Mouse (Mus musculus) Patski (cell line): ENCODE measurements around the gene Ywhah. TPM values are rescaled to one million over a fixed set of nuclear protein-coding genes. Genes with fewer than 3 reads are reported as not detected.

Experiments used
- ATAC-seq: fragments of 100-300 bp; one replicate; pipeline ENCODE4 v1.8.0; 2021
- CTCF ChIA-PET: fragments of 350-600 bp; sonication (Branson Sonifier 250); formaldehyde crosslinking; loops from one replicate; lab custom pipeline; 2022; ENCODE audit warnings: inconsistent platforms; lab: Charles Lee
- POLR2A ChIA-PET: fragments of 350-600 bp; sonication (Branson Sonifier 250); formaldehyde crosslinking; loops from one replicate; lab custom pipeline; 2022; ENCODE audit warnings: antibody characterized with exemption, inconsistent platforms; lab: Charles Lee
- DNase-seq: peaks from one replicate; pipeline ENCODE4 v3.0.0-alpha.2; 2011; ENCODE audit warnings: low read depth, low spot score
- H3K27me3 ChIP-seq: fragments of 371-371 bp; one replicate; pipeline ENCODE4 v1.5.1; 2021
- CTCF ChIP-seq: fragments of 100-300 bp; IDR thresholded peaks from one replicate; pipeline ENCODE4 v1.5.1; 2021
- in situ Hi-C: fragments of 300-500 bp; cut with MboI; formaldehyde crosslinking; loops from 3 replicates; pipeline ENCODE4 v1.11.1; 2018; ENCODE audit warnings: low pct_unique_long_range_greater_than_20kb, mixed read lengths
- polyA plus RNA-seq: library from polyadenylated mRNA; unstranded; gene quantifications from one replicate; pipeline ENCODE4 v1.2.3, GENCODE M21; 2021

Ywhah gene
- 296 TPM for polyA plus RNA-seq

DNA sequence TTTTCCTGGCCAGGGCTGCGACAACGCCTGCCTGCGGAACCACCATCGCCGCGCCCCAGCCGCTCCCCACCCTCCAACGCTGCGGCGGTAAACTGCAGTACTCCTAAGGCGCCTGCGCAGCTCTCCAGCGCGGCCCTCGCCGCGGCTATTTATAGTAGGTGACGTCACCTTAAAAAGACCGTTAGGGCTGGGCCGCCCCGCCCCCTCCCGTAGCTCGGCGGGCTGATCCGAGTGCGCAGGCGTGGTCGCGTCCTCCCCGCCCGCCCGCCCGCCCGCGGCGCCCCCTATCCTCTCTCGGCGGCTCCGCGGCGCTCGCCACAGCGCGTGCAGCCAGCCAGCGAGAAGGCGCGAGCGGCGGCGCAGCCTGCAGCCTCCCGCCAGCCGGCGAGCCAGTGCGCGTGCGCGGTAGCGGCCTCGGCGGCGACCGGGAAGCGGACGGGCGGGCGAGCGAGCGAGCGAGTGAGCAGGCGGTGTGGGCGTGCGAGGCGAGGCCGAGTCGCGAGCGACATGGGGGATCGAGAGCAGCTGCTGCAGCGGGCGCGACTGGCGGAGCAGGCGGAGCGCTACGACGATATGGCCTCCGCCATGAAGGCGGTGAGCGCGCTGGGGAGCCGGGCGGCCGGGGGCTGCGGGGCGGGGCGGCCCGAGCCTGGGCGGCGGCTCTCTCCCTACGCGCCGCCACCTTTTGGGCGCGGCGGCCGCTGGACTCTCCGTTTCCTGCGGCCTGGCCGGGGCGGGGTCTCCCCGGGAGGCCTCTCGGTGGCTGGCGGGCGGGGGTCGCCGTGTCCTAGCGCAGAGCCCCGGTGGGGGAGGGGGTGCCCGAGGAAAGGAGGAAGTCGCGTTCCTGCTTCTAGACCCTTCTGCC, at the start of gene Ywhah:
Gene Ywhah (plus strand): TSS at position 256 of the 865 bp plus-strand sequence.
- CTCF ChIA-PET = interaction anchor here (0.9 to 4.8 kb wide), 5 partner anchors 9 to 89 kb away, joined by 3 to 26 read pairs (median 20); no protein-coding TSS in a partner anchor
- no peak for TF ChIP-seq CTCF
- ATAC-seq (peak; percentile 82), DNase-seq (peak; percentile 80)
- POLR2A ChIA-PET = interaction anchor here (0.8 to 1.0 kb wide), 2 partner anchors 25 to 43 kb away, joined by 3 read pairs; no protein-coding TSS in a partner anchor
- in situ Hi-C loops = no loop called here
- H3K27me3 ChIP-seq = no peaks in the 10 kb centered on the region

DNA sequence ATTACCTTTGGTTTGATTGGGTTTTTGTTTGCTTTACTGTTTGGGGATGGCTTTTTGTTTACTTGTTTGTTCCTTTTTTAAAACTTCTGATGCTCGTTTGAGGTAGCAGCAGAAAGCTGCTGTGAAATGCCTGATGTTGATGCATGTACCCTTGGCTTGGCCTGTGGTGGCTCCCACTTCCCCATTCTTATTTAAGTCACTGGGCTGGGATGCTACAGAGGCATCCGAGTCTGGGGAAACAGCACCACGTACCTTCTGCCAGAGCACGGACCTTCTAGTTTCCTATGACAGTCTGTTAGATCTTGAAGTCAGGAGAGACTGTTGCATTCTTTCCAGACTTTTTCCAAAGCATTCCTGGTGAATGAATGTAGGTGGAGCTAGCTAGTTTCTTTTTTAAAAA, 42.1 kb upstream of the Ywhah start:
- no peak for DNase-seq
- in situ Hi-C loops = no loop called here
- TF ChIP-seq CTCF = no peak
- ChIA-PET CTCF (interaction anchor here (1.2 to 3.4 kb wide), 3 partner anchors 9 to 43 kb away, joined by 6 to 19 read pairs (median 9); no protein-coding TSS in a partner anchor), POLR2A (interaction anchor here (1.5 kb wide), 1 partner anchor 10 kb away, joined by 6 read pairs; no protein-coding TSS in a partner anchor)
- ATAC-seq = no peak
- H3K27me3 ChIP-seq = no peaks in the 10 kb centered on the region

DNA sequence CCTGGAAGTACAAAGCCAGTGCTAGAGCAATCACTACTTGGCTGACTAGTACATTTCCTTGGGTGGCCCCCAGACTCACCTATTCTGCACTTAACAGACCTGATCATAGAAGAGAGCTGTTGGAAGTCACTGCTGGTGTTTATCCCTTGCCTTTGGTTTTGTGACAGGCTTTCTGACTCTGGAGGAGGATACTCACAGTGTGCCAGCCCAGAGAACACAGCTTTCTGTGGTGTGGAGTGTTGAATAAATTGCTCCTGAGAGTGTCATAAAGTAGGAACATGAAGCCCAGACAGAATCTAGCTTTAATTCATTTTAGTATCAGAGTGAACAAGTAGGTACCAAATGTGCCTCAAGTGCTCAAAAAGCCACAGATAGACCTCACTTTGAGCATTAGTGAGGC, 41.4 kb upstream of the Ywhah start:
- in situ Hi-C loops = no loop called here
- no peak for ATAC-seq
- DNase-seq = no peak
- ChIA-PET CTCF (interaction anchor here (0.6 to 3.4 kb wide), 7 partner anchors 10 to 45 kb away, joined by 3 to 19 read pairs (median 6); no protein-coding TSS in a partner anchor), POLR2A (interaction anchor here (1.5 kb wide), 1 partner anchor 10 kb away, joined by 6 read pairs; no protein-coding TSS in a partner anchor)
- no peaks in the 10 kb centered on the region for H3K27me3 ChIP-seq
- TF ChIP-seq CTCF = no peak

DNA sequence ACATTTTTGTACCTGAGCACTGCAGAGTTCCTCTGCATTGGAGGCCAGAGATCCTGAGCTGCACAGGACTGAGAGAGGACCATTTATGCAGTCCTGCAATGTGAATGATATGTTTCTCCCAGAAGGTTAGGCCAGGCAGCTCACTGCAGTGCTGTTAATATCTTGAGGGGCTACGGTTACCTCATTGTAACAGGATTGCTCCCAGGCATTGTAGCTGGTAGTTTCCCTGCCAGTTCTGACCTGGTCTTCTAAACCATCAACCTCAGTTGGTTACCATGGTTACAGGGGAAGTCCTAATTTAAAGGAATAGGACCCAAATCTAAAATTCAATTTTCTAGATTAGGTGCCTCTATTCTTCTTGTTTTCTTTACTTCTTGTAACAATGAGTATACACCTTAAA, 33.2 kb upstream of the Ywhah start:
- CTCF ChIA-PET = interaction anchor here (1.3 to 2.0 kb wide), 3 partner anchors 10 to 36 kb away, joined by 3 to 6 read pairs (median 5); no protein-coding TSS in a partner anchor

DNA sequence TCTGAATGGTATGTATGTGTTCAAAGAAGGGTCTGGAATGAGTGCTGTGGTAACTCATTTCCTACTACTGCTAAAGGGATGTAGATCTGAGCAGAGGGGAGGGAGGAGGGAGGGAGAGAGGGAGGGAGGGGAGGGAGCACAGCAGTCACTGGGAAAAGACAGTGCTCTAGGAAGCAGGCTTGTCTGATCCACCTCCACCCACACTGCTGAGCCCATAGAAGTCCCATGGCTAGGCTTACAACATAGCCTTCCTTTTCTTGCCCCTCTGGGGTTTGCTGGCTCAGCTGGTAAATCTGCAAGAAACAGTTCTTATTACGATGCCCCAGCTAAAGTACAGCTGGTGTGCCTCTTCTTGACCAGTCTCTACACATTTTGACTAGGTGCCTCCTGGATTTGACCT, 30.7 kb upstream of the Ywhah start:
- ATAC-seq (no peak), DNase-seq (no peak)
- no peaks in the 10 kb centered on the region for H3K27me3 ChIP-seq
- ChIA-PET POLR2A (interaction anchor here (1.8 kb wide), 1 partner anchor 11 kb away, joined by 6 read pairs; no protein-coding TSS in a partner anchor), CTCF (interaction anchor here (2.9 kb wide), 1 partner anchor 11 kb away, joined by 9 read pairs; no protein-coding TSS in a partner anchor)
- no peak for TF ChIP-seq CTCF
- in situ Hi-C loops = no loop called here

More for the DNA sequence above, 33.2 kb upstream of the Ywhah start:
- H3K27me3 ChIP-seq = no peaks in the 10 kb centered on the region
- TF ChIP-seq CTCF = no peak
- DNase-seq (no peak), ATAC-seq (no peak)
- in situ Hi-C loops = no loop called here
- POLR2A ChIA-PET = interaction anchor here (0.9 kb wide), 1 partner anchor 8 kb away, joined by 3 read pairs; no protein-coding TSS in a partner anchor

DNA sequence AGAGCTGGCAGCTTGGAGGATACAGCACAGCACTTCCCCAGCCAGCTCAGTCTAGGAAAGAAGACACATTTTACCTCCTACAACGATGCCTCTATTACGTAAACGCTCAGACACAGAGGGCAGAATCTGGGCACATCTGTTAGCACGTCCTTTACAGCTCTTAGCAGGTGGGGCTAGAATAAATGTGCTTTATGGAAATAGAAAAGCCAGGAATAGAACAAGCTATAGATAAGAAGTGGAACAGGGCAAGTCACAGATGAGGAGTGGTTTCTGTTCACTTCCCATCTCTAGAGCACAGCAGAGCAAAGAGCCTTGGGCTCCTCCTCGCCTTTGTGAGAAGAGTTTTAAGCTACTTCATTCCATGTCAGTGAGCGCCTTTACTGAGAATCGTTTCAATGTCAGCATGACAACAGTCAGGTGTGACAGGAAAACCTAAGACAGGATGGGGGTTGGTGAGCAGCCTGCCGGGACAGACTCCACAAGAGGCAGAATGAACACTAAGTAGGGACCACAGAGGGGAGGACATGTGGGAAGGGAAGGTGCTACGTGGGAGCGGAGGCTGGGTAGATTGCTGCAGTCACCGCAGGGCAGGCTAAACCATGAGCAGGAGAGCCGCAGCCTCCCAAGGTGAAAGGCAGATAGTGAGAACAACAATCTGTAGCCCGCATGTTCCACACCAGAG, 28.5 kb upstream of the Ywhah start:
- ChIA-PET POLR2A (interaction anchor here (0.6 kb wide), 1 partner anchor 60 kb away, joined by 3 read pairs; no protein-coding TSS in a partner anchor), CTCF (interaction anchor here (2.9 kb wide), 1 partner anchor 13 kb away, joined by 9 read pairs; no protein-coding TSS in a partner anchor)
- DNase-seq = no peak
- in situ Hi-C loops = no loop called here
- H3K27me3 ChIP-seq = no peaks in the 10 kb centered on the region
- no peak for TF ChIP-seq CTCF
- no peak for ATAC-seq

DNA sequence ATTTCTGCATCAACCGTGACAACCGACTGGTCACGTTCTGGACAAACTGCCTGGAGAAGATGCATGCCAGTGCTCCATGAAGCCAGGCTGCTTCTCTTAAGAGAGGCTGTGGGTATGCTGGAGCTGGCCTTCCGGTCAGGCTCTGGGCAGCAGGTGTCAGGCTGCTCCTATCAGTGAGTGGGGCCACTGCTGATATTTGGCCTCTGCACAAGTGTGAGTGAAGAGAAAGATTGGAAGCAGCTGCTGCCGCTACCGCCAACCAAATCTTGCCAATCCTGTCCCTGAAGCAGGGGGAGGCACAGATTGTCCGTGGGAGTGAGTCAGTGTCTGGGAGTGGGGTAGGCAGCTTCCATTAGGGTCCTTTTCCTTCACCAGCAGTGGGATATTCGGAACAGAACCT, 27.5 kb upstream of the Ywhah start:
- ATAC-seq (no peak), DNase-seq (no peak)
- no peak for TF ChIP-seq CTCF
- in situ Hi-C loops = no loop called here
- ChIA-PET CTCF (no interaction called here), POLR2A (no interaction called here)
- no peaks in the 10 kb centered on the region for H3K27me3 ChIP-seq

DNA sequence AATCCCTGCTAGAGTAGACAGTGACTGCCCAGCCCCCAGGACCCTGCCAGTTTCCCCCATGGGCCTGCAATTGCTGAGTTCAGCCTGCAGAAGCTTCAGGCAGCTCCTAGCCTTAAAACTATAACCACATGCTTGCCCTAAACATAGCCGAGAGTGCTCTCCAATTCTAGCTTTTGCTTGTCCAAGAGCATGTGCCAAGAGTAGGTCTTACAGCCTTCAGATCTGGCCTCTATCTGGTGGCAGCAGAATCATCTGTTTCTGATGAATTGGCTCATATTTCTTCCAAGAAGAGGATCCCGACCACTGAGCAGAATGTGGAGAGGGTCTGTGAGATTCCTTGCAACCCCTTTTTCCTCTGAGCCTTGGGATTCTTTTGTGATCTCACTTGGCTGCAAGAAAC, 24.1 kb upstream of the Ywhah start:
- ChIA-PET POLR2A (interaction anchor here (1.5 kb wide), 1 partner anchor 24 kb away, joined by 3 read pairs; no protein-coding TSS in a partner anchor), CTCF (interaction anchor here (1.4 to 1.9 kb wide), 2 partner anchors 15 to 16 kb away, joined by 3 to 6 read pairs; no protein-coding TSS in a partner anchor)
- in situ Hi-C loops = no loop called here
- ATAC-seq (no peak), DNase-seq (no peak)
- no peak for TF ChIP-seq CTCF
- H3K27me3 ChIP-seq = no peaks in the 10 kb centered on the region

DNA sequence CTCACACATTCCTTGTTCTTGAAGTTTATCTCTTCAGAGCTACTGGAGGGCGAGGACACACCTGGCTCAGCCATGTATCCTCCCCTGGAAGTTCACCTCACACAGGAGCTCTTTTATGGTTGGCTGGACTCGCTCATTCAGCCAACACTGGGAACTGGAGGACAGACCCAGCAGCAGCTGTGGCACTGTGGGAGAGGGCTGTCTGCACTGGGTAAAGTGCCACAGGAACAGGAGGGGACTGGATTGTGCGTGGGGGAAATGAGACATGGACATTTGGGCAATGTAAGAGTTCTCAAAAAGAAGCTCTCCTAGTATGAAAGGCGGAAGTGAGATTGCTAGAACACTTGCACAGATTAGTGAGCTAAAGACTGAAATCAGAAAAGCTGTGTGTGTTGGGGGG, 22.9 kb upstream of the Ywhah start:
- POLR2A ChIA-PET = no interaction called here
- DNase-seq = no peak
- H3K27me3 ChIP-seq = no peaks in the 10 kb centered on the region
- CTCF ChIA-PET = interaction anchor here (1.2 to 1.9 kb wide), 3 partner anchors 10 to 26 kb away, joined by 4 to 6 read pairs (median 5); no protein-coding TSS in a partner anchor
- in situ Hi-C loops = no loop called here
- ATAC-seq = no peak
- TF ChIP-seq CTCF = no peak

DNA sequence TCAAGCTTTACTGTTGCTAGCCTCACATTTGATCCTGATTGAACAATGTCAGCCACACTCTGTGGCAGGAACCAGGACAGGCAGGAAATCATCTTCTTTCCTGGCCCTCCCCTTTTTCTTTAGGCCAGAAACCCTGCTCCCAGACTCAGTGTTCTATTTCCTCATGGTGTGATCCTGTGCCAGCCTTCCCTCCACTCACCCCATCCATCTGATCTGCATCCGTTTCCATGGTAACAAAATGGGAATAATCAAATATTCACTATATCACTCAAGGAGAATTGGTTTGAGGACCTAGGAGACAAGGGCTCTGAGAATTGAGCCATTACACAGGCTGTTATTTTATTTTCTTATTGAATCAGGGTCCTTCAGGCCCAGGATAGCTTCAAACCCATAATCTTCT, 22.1 kb upstream of the Ywhah start:
- in situ Hi-C loops = no loop called here
- H3K27me3 ChIP-seq = no peaks in the 10 kb centered on the region
- POLR2A ChIA-PET = interaction anchor here (1.0 kb wide), 1 partner anchor 27 kb away, joined by 3 read pairs; no protein-coding TSS in a partner anchor
- ATAC-seq (no peak), DNase-seq (no peak)
- CTCF ChIA-PET = interaction anchor here (0.9 to 1.6 kb wide), 3 partner anchors 11 to 25 kb away, joined by 3 to 5 read pairs (median 4); no protein-coding TSS in a partner anchor
- no peak for TF ChIP-seq CTCF
